Mouse (Mus musculus): ENCODE data around the gene Adamts2.

- TF ChIP-seq CTCF (IDR thresholded peaks at IDR 0.05; ENCODE audit: low read depth, low read length), result no peak
- no peak for TF ChIP-seq POLR2A (IDR thresholded peaks at IDR 0.05; ENCODE audit: extremely low read depth, insufficient read depth, low read length)
Measured at GRCm38 (mm10) chr11:50720856-50721550, 119.1 kb downstream of the Adamts2 start.
